Mouse (Mus musculus) thymus, adult 2 months (tissue): ENCODE results near the gene Asxl1.

Experiments
- CTCF ChIP-seq: fragments of 200-500 bp; IDR thresholded peaks from 2 replicates; pipeline ENCODE4 v1.5.1; 2012; ENCODE audit warnings: mild to moderate bottlenecking, control low read depth, low read length, moderate library complexity, borderline replicate concordance; ENCODE audit not compliant: control insufficient read depth, poor library complexity, insufficient read depth; ENCODE audit errors: extremely low read depth
- POLR2A ChIP-seq: fragments of 200-500 bp; IDR thresholded peaks from 2 replicates; pipeline ENCODE4 v1.6.1; 2012; ENCODE audit warnings: mild to moderate bottlenecking, low read length, control low read depth, moderate library complexity; ENCODE audit not compliant: control insufficient read depth, poor library complexity, insufficient read depth; ENCODE audit errors: extremely low read depth

GRCm38 (mm10) chr2:153334281-153334680 is 11.3 kb upstream of the Asxl1 start:
- no peak for TF ChIP-seq CTCF
- no peak for TF ChIP-seq POLR2A
